Mouse (Mus musculus) lung, adult 2 months (tissue): ENCODE measurements around the gene B3galt1. TPM values are rescaled to one million over a fixed set of nuclear protein-coding genes. Genes with fewer than 3 reads are reported as not detected.

Experiments used
- DNase-seq: peaks from one replicate; pipeline ENCODE4 v3.0.0; 2022
- H3K4me1 ChIP-seq: fragments of 200-500 bp; 2 replicates; pipeline ENCODE4 v1.6.1; 2011; ENCODE audit warnings: low read length; ENCODE audit not compliant: control insufficient read depth, insufficient read depth
- H3K4me3 ChIP-seq: fragments of 200-500 bp; replicated peaks from 2 replicates; pipeline ENCODE3; 2011; ENCODE audit warnings: low read depth, mild to moderate bottlenecking, control low read depth, low read length; ENCODE audit errors: extremely low read depth
- CTCF ChIP-seq: fragments of 200-500 bp; IDR thresholded peaks from 2 replicates; pipeline ENCODE4 v1.5.1; 2011; ENCODE audit warnings: mild to moderate bottlenecking, low read length, control low read depth; ENCODE audit not compliant: insufficient read depth
- POLR2A ChIP-seq: fragments of 200-500 bp; IDR thresholded peaks from 2 replicates; pipeline ENCODE4 v1.6.1; 2011; ENCODE audit warnings: low read depth, mild to moderate bottlenecking, control low read depth, low read length, borderline replicate concordance; ENCODE audit errors: extremely low read depth
- WGBS: fragments of 180-500 bp; shearing (Covaris S2); methylation state at CpG from one replicate; pipeline ENCODE4 v1.1.7; 2018; 5-methylcytosine and 5-hydroxymethylcytosine counted together
- polyA plus RNA-seq: library from polyadenylated mRNA; depleted of rRNA; stranded (reverse); fragments of >200 nt; gene quantifications from 2 replicates; pipeline ENCODE4 v1.2.3, GENCODE M21; 2012

The B3galt1 gene
- polyA plus RNA-seq, 1 experiment = 0.36 TPM

DNA sequence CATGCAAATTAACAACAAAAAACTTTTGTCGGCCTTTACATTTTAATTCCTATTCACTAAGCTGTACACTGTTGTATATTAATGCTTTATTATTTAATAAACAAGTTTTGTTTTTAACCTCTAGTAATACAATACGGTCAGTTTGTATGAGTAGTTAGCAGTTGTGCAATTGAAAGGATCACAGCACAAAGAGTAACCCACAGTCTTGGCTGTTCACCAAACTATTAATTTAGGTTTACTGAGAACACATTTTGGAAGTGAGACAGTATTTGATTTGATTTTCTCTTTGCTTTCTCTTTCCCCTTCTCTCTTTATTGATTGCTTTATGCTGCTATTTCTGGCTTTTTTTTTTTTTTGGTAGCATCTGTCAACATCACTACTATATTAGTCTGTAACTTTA is 106.0 kb downstream of the B3galt1 start:
- no peak overlapping the region for H3K4me3 ChIP-seq
- 80% methylated on average over 2 of the region's 2 CpGs for WGBS

DNA sequence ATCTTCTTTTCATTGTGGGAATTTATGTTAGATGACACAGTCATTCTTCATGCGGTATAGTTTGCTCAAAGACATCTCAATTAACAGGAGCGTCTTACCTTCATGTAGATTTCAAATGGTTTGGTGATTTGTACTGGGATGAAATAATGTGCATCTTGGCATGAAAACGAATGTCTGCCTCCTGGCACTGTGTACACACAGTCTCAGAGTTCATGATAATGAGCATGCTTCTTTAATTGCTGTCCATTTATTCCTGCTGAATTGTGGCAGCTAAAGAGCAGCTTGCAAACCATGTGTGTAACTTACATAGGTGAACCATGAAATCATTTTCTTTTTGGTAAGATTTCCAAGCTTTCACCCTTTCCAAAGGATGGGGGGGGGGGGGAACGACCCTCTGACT is 112.0 kb downstream of the B3galt1 start:
- no peak for DNase-seq

More for the DNA sequence above, 106.0 kb downstream of the B3galt1 start:
- no peak for TF ChIP-seq POLR2A
- TF ChIP-seq CTCF = no peak
- no peak for DNase-seq
- H3K4me1 ChIP-seq = no peaks in the 10 kb centered on the region

DNA sequence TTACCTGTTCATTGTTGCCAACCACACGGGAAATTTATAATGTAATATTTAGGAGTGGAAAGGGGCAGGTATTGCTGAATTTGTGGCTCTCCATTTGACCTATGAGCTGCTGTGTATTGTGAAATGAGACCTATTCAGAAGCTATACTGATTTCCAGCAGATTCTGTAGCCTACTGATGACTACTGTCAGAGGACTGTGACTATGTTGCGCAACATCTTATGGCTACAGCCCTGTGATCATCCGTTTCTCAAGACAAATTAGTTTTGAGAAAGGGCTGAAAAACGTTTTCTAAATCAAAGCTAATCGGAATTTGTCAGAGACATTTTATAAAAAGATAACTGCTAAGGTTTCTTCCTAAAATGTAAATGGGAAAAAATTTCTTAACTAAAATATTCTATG is 158.6 kb downstream of the B3galt1 start:
- WGBS = 73% methylated on average over 5 of the region's 5 CpGs
- no peak for DNase-seq
- no peaks in the 10 kb centered on the region for H3K4me1 ChIP-seq
- H3K4me3 ChIP-seq = no peak overlapping the region
- TF ChIP-seq CTCF = no peak
- TF ChIP-seq POLR2A = no peak

More for the DNA sequence above, 112.0 kb downstream of the B3galt1 start:
- 73% methylated on average over 4 of the region's 4 CpGs for WGBS
- Histone ChIP-seq H3K4me1 (no peaks in the 10 kb centered on the region), H3K4me3 (no peak overlapping the region)
- TF ChIP-seq POLR2A = no peak
- no peak for TF ChIP-seq CTCF

DNA sequence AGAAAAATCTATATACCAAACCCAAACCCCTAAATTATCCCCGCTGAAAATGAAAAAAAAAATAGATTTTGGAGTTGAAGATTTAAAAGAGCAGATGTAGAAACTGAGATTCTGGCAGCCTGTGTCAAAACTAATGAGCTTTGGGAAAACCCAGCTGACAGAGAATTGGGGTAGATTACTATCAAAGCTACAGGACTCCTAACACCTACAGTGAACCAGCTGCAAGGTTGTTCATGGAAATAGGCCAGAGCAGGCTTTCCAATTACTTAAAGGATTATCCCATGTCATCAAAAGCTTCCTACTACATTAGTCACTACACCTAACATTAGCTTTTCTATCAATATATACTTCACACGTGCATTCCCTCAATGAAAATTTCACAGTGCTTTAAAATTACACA is 165.1 kb downstream of the B3galt1 start:
- 82% methylated on average over 2 of the region's 2 CpGs for WGBS
- no peak for TF ChIP-seq POLR2A
- no peak overlapping the region for H3K4me3 ChIP-seq
- DNase-seq = no peak
- no peaks in the 10 kb centered on the region for H3K4me1 ChIP-seq

DNA sequence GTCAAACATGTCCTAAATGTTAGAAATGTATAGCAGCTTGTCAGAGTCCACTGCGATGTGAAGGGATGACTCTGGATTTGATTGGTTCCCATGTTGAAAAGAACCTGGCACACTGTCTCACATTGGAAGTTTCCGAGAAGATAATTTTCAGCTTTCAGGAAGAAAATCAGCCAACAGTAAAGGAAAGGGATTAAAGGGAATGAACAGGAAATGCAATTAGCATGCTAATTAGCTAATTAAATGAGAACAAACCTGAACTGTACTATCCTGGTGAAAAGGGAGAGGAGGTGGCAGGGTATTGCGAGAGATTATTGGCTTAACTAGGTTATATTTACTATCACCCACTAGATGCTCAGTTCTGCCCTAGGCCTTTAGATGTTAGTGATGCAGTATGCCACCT is 185.9 kb downstream of the B3galt1 start:
- 95% methylated on average over 3 of the region's 3 CpGs for WGBS
- no peak overlapping the region for H3K4me3 ChIP-seq
- no peak for DNase-seq
- H3K4me1 ChIP-seq = no peaks in the 10 kb centered on the region
- TF ChIP-seq CTCF = no peak
- no peak for TF ChIP-seq POLR2A

DNA sequence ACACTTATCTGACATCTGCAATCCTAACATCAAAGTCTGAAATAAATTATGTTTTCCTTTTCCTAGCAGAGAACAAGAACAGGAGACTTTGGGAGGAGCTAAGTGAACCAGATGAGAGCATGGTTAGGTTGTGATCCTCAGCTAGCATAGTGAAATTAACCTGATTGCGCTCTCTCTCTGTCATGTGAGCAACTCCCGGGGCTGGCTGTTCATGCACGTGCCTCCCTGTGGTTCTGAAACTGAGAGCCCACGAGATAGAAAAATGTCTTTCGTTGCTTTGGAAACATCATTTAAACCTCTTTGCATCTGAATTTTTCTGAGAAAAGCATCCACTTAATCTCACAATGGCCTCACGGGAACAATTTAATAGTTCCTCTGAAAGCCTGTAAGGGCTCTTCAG is 190.8 kb downstream of the B3galt1 start:
- DNase-seq = no peak
- TF ChIP-seq CTCF = no peak
- TF ChIP-seq POLR2A = no peak
- H3K4me1 ChIP-seq = no peaks in the 10 kb centered on the region
- H3K4me3 ChIP-seq = no peak overlapping the region
- 72% methylated on average over 6 of the region's 6 CpGs for WGBS

DNA sequence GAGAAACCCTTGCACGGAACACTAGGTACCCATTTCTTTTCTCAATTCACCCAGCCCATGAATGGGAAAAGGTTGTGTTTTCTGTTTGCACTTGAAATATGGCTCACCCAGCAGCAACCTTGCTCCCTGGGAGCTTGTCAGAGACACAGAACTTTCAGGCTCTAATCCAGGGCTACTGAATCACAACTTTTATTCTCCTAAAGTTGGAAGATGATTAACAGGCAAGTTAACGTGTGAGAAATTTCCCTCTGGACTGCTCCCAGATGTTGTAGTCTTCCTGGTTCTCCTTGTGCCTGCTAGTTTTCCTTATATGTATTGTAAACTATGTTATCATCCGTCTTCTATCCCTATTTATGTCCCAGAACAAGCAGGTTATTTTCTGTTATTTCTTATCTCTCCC is 221.9 kb downstream of the B3galt1 start:
- Histone ChIP-seq H3K4me3 (no peak overlapping the region), H3K4me1 (no peaks in the 10 kb centered on the region)
- no peak for DNase-seq
- TF ChIP-seq CTCF (no peak), POLR2A (no peak)
- WGBS = 69% methylated on average over 3 of the region's 3 CpGs

DNA sequence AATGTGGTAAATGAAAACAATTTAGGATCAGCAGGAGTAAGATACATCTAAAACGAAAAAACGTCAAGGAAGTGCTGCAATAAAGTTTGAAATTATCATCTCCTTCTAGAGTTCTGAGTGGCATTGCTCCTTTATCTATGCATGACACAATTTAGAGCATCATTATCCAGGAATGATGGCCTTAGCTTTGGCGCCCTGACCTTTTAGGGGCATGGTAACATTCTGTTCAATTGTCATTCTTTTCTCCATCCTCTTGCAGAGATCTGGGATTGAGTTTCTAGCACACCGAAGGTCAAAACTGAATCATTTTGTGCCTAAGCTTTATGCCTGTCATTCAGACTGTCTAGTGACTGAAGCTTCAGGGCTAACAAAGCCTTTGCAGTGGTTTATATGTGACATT is 231.9 kb downstream of the B3galt1 start:
- Histone ChIP-seq H3K4me1 (no peaks in the 10 kb centered on the region), H3K4me3 (no peak overlapping the region)
- no peak for TF ChIP-seq POLR2A
- no peak for TF ChIP-seq CTCF
- no peak for DNase-seq
- WGBS = 79% methylated on average over 4 of the region's 4 CpGs

DNA sequence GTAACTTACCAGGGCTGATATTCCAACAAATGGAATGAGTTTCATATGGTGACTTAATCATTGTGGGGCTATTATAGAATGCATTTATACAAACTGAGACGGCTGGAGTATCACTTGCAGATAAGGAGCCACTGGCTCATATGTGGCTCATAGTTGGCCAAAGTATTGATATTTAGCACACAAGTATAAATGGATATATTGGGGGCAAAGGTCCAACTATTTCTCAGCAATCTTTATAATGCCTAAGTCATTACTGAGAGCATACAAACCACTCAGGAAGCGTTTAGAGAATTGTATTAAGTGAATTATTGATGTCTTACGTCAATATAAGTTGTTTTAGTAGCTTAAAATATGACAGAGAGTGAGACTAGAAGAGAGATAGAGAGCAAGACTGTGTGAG is 234.3 kb downstream of the B3galt1 start:
- 55% methylated on average over 3 of the region's 3 CpGs for WGBS
- no peak for TF ChIP-seq CTCF
- TF ChIP-seq POLR2A = no peak
- no peak for DNase-seq
- no peaks in the 10 kb centered on the region for H3K4me1 ChIP-seq
- no peak overlapping the region for H3K4me3 ChIP-seq

DNA sequence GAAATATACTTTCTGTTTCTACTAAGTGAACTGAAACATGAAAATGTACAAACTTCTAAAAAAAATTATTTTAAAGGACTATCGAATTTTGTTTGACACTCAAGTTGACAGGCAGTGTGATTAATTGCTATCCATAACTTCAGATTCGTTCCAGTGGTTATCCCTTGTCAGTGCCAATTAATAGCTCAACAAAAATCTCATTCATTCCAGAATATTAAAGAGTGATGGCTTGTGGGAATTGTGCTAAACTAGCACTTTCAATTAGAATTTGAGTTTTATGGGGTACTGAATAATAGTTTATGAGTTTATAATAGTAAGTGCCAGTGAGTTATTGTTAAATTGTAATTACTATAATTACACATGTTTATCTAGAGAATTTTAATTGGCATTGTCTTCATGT is 250.5 kb downstream of the B3galt1 start:
- TF ChIP-seq POLR2A (no peak), CTCF (no peak)
- DNase-seq = no peak
- no peaks in the 10 kb centered on the region for H3K4me1 ChIP-seq
- no peak overlapping the region for H3K4me3 ChIP-seq
- WGBS = 50% methylated on average over 2 of the region's 2 CpGs

DNA sequence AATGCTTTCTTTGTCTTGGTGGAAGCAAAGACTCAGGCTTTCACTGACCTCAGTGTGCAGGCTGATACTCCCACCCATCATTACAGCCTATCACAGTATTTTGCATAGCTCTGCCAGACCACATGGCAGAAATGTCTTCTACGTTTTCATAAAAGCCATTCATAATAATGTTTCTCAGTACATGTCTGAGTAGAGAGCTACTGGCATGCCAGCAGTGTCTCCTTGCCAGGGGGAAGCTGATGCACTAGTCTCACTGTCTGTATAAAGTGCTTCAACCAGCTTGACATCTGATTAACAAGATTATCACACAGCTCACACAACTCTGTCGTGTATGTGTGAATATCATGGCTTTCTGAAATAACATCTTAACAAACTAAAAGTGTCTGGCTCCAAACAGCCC is 252.3 kb downstream of the B3galt1 start:
- 54% methylated on average over 2 of the region's 2 CpGs for WGBS
- TF ChIP-seq CTCF = no peak
- no peak for TF ChIP-seq POLR2A
- no peak for DNase-seq
- Histone ChIP-seq H3K4me1 (no peaks in the 10 kb centered on the region), H3K4me3 (no peak overlapping the region)
